Mouse (Mus musculus): ENCODE measurements around the gene Gm17349.

The Gm17349 gene

GRCm38 (mm10) chr15:99699715-99700114 lies 5.6 kb downstream of the Gm17349 start:
- no peak for DNase-seq (ENCODE audit: inconsistent ontology term)

DNA sequence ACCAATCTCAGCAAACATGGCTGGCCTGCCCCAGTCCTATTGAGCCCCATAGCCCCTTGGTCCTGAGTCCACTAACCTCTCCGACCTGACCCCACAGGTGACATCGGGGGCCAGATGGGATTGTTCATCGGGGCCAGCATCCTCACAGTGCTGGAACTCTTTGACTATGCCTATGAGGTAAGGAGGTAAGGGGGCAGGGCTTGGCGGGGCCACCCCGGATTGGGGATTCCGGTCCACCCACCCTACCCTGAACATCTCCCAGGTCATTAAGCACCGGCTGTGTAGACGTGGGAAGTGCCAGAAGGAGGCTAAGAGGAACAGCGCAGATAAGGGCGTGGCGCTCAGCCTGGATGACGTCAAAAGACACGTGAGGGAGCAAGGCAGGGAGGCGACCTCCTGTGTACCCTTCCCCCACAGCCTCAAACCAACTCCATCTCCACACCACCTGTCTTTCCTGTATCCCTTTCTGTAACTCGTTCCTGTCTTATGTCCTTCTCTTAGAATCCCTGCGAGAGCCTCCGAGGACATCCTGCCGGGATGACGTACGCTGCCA lies 6.7 kb downstream of the Gm17349 start:
- no peak for DNase-seq (ENCODE audit: inconsistent ontology term)

DNA sequence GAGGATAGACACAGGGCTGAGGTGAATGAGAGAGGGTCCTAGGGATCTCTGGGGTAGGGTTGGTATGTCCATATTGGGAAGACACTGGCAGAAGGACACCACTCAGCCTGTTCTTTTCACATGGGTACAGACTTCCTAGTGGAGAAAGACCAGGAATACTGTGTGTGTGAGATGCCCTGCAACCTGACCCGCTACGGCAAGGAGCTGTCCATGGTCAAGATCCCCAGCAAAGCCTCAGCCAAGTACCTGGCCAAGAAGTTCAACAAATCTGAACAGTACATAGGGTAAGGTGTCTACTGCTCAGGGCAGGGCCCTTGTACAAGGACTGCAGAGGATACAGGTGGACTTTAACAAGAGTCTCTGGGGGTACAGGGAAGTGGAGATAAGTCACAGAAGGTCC lies 8.0 kb downstream of the Gm17349 start:
- no peak for DNase-seq (ENCODE audit: inconsistent ontology term)

GRCm38 (mm10) chr15:99691976-99692375 lies 13.3 kb downstream of the Gm17349 start:
- DNase-seq (ENCODE audit: inconsistent ontology term): no peak

DNA sequence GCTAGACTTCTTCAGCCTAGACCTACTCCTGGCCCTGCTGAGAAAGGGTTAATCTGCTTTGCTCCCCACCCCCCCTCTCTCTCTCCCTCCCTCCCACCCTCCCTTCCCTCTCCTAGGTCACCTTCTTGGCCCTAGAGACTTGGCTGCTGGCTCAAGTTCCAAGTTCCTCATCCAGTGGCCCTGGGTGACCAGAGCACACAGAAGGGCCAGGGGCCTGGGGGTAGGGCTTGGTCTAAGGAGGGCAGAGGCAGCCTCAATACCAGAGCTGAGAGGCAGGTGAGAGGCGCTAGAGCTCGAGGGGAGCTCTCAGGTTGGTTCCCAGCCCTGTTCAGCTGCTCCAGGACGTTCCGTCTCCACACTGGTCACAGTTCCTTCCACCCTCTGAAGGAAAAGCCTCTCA lies 14.4 kb downstream of the Gm17349 start:
- no peak for DNase-seq (ENCODE audit: inconsistent ontology term)

DNA sequence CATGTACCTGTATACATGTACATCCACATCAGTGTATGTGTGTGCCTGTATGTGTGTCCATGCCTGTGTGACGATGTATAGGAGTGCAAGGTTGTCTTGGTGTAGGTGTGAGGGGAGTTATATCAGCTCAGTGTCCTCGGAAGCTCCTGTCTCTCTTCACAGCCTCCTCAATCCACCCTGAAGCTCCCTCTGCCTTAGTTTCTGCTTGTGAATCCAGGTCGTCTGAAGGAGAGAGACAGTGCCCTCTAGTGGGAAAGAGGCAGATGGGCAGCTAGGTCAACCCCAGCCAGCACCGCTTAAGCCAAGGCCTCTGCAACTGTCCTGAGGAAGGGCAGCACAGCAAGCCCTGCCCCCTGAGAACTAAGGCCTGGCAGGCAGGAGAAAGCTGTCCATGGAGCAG lies 16.6 kb downstream of the Gm17349 start:
- DNase-seq (ENCODE audit: inconsistent ontology term): peak; percentile 54

- no peak for DNase-seq (ENCODE audit: inconsistent ontology term)
Observed at GRCm38 (mm10) chr15:99684156-99684555, 21.1 kb downstream of the Gm17349 start.

GRCm38 (mm10) chr15:99682880-99683279 lies 22.4 kb downstream of the Gm17349 start:
- no peak for DNase-seq (ENCODE audit: inconsistent ontology term)

- no peak for DNase-seq (ENCODE audit: inconsistent ontology term)
Observed at GRCm38 (mm10) chr15:99679008-99679407, 26.3 kb downstream of the Gm17349 start.

DNA sequence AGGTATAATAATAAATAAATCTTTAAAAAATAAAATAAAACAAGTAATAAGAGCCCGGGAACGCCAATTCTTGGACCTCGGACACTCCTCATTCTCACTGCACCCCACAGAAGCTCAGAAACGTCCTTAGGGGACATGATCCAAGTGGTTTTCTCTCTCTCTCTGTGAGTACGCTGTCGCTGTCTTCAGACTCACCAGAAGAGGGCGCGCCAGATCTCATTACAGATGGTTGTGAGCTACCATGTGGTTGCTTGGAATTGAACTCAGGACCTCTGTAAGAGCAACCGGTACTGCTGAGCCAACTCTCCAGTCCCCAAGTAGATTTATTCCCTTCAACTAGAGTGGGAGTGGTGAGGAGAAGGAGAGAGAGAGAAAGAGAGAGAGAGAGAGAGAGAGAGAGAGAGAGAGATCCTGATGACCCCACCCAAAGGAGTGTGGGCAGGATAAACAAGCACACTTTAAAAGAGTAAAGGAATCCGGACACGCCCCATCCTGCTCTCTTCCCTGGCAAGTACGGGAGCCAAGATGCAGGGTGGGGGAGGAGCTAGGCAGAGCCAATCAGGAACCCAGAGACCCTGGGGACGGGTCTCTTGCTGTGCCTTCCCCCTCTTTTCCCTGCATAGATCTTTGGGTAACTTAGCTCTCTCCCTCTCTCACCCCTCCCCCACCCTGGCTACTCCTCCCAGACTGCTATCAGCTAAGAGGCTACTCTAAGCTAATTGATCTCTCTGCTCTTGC lies 27.1 kb downstream of the Gm17349 start:
- no peak for DNase-seq (ENCODE audit: inconsistent ontology term)

GRCm38 (mm10) chr15:99677089-99677488 lies 28.2 kb downstream of the Gm17349 start:
- no peak for DNase-seq (ENCODE audit: inconsistent ontology term)

- no peak for DNase-seq (ENCODE audit: inconsistent ontology term)
Observed at GRCm38 (mm10) chr15:99674866-99675265, 30.4 kb downstream of the Gm17349 start.

DNA sequence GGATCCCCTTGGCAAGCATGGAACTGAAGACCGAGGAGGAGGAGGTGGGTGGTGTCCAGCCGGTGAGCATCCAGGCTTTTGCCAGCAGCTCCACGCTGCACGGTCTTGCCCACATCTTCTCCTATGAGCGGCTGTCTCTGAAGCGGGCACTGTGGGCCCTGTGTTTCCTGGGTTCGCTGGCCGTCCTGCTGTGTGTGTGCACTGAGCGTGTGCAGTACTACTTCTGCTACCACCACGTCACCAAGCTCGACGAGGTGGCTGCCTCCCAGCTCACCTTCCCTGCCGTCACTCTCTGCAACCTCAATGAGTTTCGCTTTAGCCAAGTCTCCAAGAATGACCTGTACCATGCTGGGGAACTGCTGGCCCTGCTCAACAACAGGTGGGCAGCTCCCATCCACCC lies 33.5 kb downstream of the Gm17349 start:
- DNase-seq (ENCODE audit: inconsistent ontology term): no peak

- DNase-seq (ENCODE audit: inconsistent ontology term): no peak
Observed at GRCm38 (mm10) chr15:99670964-99671670, 34.2 kb downstream of the Gm17349 start.

DNA sequence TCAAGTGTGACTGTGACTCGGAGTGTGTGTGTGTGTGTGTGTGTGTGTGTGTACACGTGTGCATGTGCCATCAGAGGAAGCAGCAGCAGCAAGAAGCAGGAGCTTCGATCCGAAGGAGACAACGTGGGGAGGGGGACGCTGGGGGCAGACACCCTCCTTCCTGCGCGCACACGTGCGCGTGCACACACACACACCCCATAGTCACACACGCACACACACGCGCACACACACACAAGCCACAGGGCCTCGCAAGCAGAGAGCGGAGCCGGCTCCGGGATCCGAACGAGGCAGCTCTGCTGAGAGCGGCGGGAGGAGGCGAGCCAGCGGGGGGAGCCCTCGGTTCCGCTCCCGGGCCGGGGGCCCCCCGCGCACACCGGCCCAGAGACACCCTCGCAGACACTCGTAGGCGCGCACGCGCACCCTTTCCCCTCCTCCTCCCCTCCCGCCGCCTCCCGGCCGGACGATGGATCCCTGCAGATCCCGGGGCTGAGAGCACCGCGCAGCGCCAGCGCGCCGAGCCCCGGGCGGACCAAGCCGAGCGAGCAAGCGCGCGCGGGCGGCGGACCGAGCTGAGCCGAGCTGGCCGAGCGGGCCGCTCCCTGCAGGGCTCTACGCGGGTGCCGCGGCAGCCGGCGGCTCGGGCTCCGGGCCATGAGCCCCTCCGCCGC lies 35.0 kb downstream of the Gm17349 start, which contains the start of gene Asic1:
Gene Asic1, plus strand, starts transcription at position 215 of the 668 bp plus-strand sequence.
- peak; percentile 72 for DNase-seq (ENCODE audit: inconsistent ontology term)

GRCm38 (mm10) chr15:99669392-99669791 lies 35.9 kb downstream of the Gm17349 start:
- peak; percentile 31 for DNase-seq (ENCODE audit: inconsistent ontology term)

DNA sequence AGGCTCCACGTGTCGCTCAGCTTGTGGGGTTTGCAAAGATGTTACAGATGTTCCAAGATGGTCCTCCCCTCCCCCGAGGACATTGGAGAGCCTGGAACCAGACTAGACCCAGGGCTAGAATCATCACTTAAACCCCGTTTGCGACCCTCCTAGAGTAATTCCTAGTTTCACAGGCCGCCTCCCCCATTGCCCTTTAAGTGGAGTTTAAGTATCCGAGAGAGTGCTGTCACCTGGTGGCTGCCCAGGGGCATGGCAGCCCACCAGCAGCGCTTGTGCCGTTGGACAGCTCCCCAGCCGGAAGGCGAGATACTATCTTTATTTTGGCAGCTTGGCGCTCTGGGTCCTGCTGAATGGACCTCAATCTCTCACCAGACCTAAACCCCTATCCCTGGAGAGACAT lies 36.4 kb downstream of the Gm17349 start:
- DNase-seq (ENCODE audit: inconsistent ontology term): peak; percentile 69

DNA sequence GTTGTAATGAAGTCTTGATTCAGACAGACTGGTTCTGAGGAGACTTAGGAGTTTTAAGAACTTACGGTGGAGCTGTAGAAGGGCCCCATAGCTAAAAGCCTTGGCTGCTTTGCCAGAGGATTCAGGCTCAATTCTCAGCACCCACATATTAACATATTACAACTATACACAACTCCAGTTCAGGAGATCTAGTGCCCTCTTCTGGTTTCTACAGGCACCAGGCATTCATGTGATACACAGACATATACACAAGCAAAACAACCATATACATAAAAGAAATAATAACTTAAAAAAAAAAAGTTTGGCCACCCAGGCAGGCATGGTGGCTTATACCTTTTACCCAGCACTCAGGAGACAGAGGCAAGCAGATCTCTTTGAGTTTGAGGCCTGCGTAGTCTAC lies 37.7 kb downstream of the Gm17349 start:
- no peak for DNase-seq (ENCODE audit: inconsistent ontology term)

DNA sequence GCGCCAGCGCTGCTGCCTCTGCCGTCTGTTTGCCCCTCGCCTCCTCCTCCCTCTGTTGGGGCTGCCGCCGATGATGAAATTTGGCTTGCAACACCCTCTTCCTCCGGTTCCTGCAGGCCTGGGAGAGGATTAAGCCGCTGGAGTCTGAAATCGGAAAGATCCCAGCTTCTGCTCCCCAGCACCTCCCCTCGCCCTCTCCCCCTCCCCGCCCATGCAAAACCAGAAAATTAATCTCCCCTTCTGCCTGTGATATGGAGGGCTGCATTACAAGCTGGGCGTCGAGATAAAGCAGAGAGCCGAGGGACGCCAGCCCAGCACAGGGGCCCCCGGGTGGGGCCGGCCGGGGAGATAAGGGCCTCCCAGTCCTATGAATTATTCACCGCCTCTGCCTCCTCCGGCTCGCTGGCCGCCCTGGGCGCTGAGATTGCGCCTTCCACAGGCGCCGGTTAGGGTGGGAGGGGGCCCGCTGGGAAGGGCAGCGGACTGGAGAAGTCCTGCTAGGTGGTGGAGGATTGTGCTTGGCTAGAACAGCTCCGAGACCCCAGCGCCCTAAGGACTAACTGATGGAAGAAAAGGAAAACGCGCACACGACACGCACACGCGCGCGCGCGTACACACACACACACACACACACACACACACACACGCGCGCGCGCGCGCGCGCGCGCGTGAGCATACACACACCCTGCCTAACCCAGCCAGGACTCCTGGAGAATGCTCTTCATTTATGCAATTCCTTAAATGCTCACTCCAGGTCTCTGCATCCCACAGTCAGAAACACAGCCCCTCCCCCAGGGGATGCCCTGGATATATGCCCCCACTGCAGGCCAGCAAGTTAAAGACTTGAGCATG lies 40.5 kb downstream of the Gm17349 start:
- peak; percentile 50 for DNase-seq (ENCODE audit: inconsistent ontology term)

DNA sequence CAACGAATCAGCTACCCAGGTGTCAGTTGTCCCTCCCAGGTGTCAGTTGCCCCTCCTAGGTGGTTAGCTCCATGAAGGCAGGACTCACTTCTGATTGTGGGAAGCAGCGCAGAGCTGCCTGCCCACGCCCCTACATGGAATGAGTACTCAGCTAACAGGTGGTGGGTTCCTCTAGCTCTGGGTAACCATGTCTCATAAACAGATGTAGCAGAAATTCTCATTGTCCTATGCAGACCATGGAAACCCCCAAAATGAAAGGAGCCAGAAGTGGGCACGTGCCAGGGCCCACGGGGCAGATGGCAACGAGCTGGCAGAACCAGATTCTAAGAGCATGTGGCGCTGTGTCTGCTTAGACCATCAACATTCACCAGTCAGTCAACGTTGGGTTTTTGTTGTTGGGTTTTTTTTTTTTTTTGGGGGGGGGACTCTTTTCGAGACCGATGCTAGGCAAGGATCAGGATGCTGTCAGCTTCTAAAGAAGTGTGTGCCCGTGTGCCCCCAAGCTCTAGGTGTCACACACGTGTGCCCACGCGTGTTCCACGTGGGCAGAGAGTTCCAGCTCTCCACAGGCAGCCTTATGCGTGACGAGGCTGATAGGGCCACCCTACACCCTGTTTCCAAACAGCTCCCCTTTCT lies 41.2 kb downstream of the Gm17349 start:
- no peak for DNase-seq (ENCODE audit: inconsistent ontology term)

GRCm38 (mm10) chr15:99662371-99662770 lies 42.9 kb downstream of the Gm17349 start:
- DNase-seq (ENCODE audit: inconsistent ontology term): no peak
